Mouse (Mus musculus) fibroblast of lung, adult 2 months (primary cell): ENCODE measurements at regions not wholly inside any gene's neighbourhood (a gene's known extent, or its start where the extent isn't known, plus 50 kb on each side); places are given as distances from the start of the nearest gene placed in this dataset.

Source experiments
- DNase-seq: peaks from one replicate; pipeline ENCODE4 v3.0.0-alpha.2; 2011; ENCODE audit warnings: low read depth

DNA sequence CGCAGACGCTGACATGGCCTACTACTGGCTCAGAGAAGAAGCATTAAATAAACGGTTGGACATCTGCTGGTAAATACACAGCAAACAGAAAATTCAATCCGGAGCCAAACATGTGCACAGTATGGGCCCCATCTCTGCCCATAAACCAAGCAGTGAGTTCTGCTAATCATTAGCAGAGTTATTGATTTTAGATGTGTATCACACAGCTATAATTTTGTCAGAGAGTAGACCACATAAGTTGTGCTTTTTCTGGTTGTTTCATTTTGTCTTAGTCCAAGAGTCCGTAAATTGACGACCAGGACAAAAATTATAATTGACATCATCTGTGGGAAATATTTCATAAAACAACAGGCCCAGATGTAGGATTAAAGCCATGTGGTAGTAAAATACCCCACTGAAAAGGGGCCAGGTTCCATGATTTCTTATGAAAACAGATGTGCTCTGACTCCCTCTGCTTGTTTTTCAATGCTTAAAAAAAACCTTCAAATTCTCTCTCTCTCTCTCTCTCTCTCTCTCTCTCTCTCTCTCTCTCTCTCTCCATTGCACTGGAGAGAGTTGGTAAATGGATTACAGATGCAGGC lies 339.3 kb downstream of the Hao1 start:
- DNase-seq, result peak; percentile 9

DNA sequence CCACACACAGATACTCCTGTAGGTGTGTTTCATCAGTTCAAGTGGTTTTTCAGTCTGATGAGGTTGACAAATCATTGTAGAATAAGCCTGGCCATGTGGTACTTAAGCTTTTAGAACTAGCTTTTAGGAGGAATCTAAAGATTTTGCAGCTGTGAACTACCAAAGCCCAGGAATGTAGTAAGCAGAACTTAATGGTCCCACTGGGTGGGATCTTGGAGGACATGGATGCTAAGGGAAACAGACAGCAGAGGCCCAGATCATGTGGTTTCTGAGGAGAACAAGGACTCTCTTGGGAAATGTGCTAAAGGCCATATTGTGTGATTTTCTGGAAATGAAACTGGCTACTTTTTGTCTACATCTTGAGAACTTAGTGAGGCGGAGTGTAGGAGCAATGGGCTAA lies 350.9 kb downstream of the Hao1 start:
- no peak for DNase-seq

DNA sequence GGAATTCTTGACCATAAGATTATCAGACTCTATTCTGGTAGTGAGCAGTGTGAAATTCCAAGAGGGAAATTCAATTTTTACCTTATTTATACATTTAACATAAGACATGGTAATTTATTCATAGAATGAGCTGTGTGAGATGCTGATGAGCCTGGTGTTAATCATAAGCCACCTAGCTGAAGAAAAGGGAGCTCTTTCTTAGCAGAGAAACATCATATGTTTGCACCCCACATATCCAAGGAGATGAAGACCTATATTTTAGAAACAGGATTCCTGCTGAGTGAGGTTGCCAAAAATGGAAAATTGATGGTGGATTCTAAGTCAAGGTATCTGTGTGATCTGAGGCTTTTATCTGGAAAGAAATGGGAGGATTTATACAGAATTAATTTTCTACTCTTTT lies 358.2 kb downstream of the Hao1 start:
- DNase-seq, result no peak

DNA sequence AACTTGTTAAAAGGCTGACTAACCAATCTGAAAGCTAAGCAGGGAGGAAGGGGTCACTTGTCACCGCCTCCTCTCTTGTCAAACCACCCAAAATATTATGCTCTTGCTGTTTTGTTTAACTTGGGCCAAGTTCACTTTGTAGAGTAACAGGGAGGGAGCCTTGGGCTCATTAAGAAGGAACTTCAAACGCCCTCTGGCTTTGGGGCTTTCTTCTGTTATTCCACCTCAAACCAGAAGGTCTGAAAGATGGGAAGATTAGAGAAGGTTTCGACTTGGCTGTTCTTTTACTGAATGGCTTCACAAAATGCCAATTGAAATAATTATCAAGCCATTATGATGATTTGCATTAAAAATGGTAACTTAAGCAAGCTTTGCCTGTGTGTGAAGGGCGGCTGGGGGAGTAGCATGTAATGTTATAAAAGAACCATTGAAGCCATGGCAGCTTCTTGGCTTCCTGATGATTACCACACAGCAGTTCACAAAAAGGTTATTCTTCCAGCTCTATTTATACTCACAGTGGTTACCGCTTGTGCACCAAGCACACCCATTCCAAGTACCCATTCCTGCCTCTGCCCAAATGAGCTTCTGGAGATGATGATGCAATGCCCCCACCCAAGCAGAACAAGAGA lies 364.6 kb downstream of the Hao1 start:
- DNase-seq, result peak; percentile 52
